Mouse (Mus musculus): Measurements from ENCODE around the gene Nrd1.

GRCm38 (mm10) chr4:109054003-109054402, 53.5 kb downstream of the Nrd1 start:
- TF ChIP-seq POLR2A (IDR thresholded peaks at IDR 0.05; ENCODE audit: control insufficient read depth, extremely low read depth, insufficient read depth, low read length, poor library complexity) = no peak
- TF ChIP-seq CTCF (IDR thresholded peaks at IDR 0.05; ENCODE audit: borderline replicate concordance, control insufficient read depth, extremely low read depth, insufficient read depth, low read length, poor library complexity) = no peak

All from thymus, adult 2 months (tissue).